ENCODE assay signal across 8 mouse cellular contexts in the genomic region with DNA sequence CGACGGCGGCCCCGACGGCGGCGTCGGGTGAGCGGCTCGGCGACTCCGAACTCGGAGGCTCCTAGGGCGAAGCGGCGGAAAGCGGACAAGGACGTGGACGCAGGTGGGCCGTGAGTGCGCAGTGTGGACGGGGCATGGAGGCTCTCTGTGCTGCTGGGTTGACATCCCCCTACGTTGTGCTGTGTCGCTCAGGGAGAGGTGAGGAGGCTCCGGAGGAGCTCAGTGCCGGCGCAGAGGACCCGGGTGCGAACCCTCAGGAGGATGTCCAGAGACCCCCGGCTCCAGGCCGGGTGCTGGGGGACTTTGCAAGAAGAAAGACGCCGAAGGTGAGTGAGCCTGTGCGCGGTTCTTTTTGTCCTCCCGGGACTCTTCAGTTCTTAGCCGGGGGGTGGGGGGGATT. TPM values are rescaled to one million over a fixed set of nuclear protein-coding genes. Genes with fewer than 3 reads are reported as not detected.
DNase-seq lines count a peak whose midpoint lies in the region; ATAC-seq and TF ChIP-seq lines count a peak whose summit lies in the region.

No protein-coding gene starts in this region.

- peak overlapping the region; percentile 83 for H3K9ac ChIP-seq in limb, embryonic 14.5 days (ENCODE audit: low read depth, low read length, severe bottlenecking)
- H3K9ac ChIP-seq in stomach, embryonic 14.5 days (replicated peaks; ENCODE audit: low read depth, low read length) = peak overlapping the region; percentile 77

- peak overlapping the region; percentile 79 for H3K4me2 ChIP-seq in limb, embryonic 14.5 days (replicated peaks; ENCODE audit: low read depth, low read length, severe bottlenecking)
- H3K4me2 ChIP-seq in stomach, embryonic 14.5 days (replicated peaks; ENCODE audit: low read depth, low read length) = peak overlapping the region; percentile 87

- H3K4me3 ChIP-seq in megakaryocyte, embryonic 14.5 days (replicated peaks) = peak overlapping the region; percentile 94
- peak overlapping the region; percentile 99 for H3K4me3 ChIP-seq in limb, embryonic 14.5 days (replicated peaks; ENCODE audit: low read length)
- peak overlapping the region; percentile 93 for H3K4me3 ChIP-seq in stomach, embryonic 14.5 days (ENCODE audit: low read depth, low read length)

- H3K9me3 ChIP-seq in megakaryocyte, embryonic 14.5 days = no peaks in the 10 kb centered on the region
- no peaks in the 10 kb centered on the region for H3K9me3 ChIP-seq in limb, embryonic 14.5 days (ENCODE audit: control insufficient read depth, low read length)
- no peaks in the 10 kb centered on the region for H3K9me3 ChIP-seq in stomach, embryonic 14.5 days (ENCODE audit: control insufficient read depth, low read depth, low read length)

- H3K36me3 ChIP-seq in megakaryocyte, embryonic 14.5 days (replicated peaks; ENCODE audit: low read length) = peaks cover 77% of the 10 kb centered on the region
- peaks cover 70% of the 10 kb centered on the region for H3K36me3 ChIP-seq in limb, embryonic 14.5 days (ENCODE audit: control insufficient read depth, insufficient read depth, low read length)
- peaks cover 64% of the 10 kb centered on the region for H3K36me3 ChIP-seq in stomach, embryonic 14.5 days (ENCODE audit: control insufficient read depth, insufficient read depth, low read length)

- H3K4me1 ChIP-seq in megakaryocyte, embryonic 14.5 days = peaks cover 42% of the 10 kb centered on the region
- H3K4me1 ChIP-seq in limb, embryonic 14.5 days (ENCODE audit: control insufficient read depth, insufficient read depth, low read length) = peaks cover 9% of the 10 kb centered on the region
- peaks cover 10% of the 10 kb centered on the region; the same call in 1 of the 2 replicates for H3K4me1 ChIP-seq in stomach, embryonic 14.5 days (ENCODE audit: control insufficient read depth, insufficient read depth, low read length)

- no peak; the same call in 1 of the 2 replicates for ATAC-seq in megakaryocyte, adult 5-6 weeks (ENCODE audit: poor library complexity, severe bottlenecking)
- ATAC-seq in erythroblast, adult 5-6 weeks (replicated peaks; ENCODE audit: low FRiP score, poor library complexity, severe bottlenecking) = 0 out of 2 replicates have a peak, but pooled peaks have one; percentile 0
- ATAC-seq in limb, embryonic 14.5 days (ENCODE audit: low FRiP score, low read depth) = peak; percentile 21; the same call in 1 of the 2 replicates
- ATAC-seq in stomach, embryonic 14.5 days (ENCODE audit: insufficient number of reproducible peaks, insufficient read depth, low FRiP score, low read depth) = peak; percentile 23; the same call in 1 of the 2 replicates

- 9% methylated on average over 12 of the region's 37 CpGs for WGBS in limb, embryonic 14.5 days
- 2% methylated on average over 37 of the region's 37 CpGs for WGBS in stomach, embryonic 14.5 days

- H3K27ac ChIP-seq in limb, embryonic 14.5 days (replicated peaks; ENCODE audit: low read depth, low read length) = no peak overlapping the region
- H3K27ac ChIP-seq in stomach, embryonic 14.5 days (ENCODE audit: low read length) = no peak overlapping the region

- TF ChIP-seq POLR2A in limb, embryonic 14.5 days (IDR thresholded peaks at IDR 0.05; ENCODE audit: borderline replicate concordance, extremely low read depth, insufficient read depth, insufficient read length) = peak; percentile 10; the same call in 1 of the 2 replicates

- H3K27me3 ChIP-seq in megakaryocyte, embryonic 14.5 days (replicated peaks) = no peaks in the 10 kb centered on the region
- H3K27me3 ChIP-seq in limb, embryonic 14.5 days (ENCODE audit: control insufficient read depth, insufficient read depth, low read length) = no peaks in the 10 kb centered on the region
- H3K27me3 ChIP-seq in stomach, embryonic 14.5 days (ENCODE audit: control insufficient read depth, insufficient read depth, low read length) = no peaks in the 10 kb centered on the region

- DNase-seq in limb, embryonic 14.5 days (ENCODE audit: low spot score) = no peak
- DNase-seq in cerebellum, postnatal 36 days = no peak
- no peak for DNase-seq in right cerebral cortex, postnatal 10 days (ENCODE audit: low spot score in 2 of 2)
- DNase-seq in urinary bladder, adult 18-20 months (ENCODE audit: low spot score in 2 of 2) = no peak

RNA-seq across cellular contexts. Expression of a gene that starts 0.4 kb away (rescaled TPM):
- polyA plus RNA-seq in megakaryocyte, embryonic 14.5 days (2012; ENCODE audit: insufficient read depth, low replicate concordance) = 2.4 and 3.2 TPM in 2 replicates
- total RNA-seq in megakaryocyte, adult 5-6 weeks (2015) = 9.7 and 10.8 TPM in 2 replicates
- 3.5 and 10.9 TPM in 2 replicates for total RNA-seq in megakaryocyte, adult 5-6 weeks (2017)
- 4.8 and 7.9 TPM in 2 replicates for total RNA-seq in erythroblast, adult 5-6 weeks (2015; ENCODE audit: low replicate concordance)
- 0.43 and 2.6 TPM in 2 replicates for total RNA-seq in erythroblast, adult 5-6 weeks (2017; ENCODE audit: low replicate concordance)
- polyA plus RNA-seq in limb, embryonic 14.5 days (2012; rRNA removed) = 29.2 and 31.8 TPM in 2 replicates
- polyA plus RNA-seq in limb, embryonic 14.5 days (2014; fragmentation: Nextera tagmentation; extraction: Ambion mirVana) = 27.5 and 28.2 TPM in 2 replicates
- polyA plus RNA-seq in stomach, embryonic 14.5 days (2014; fragmentation: Nextera tagmentation; extraction: Ambion mirVana) = 19.4 and 26.1 TPM in 2 replicates

RNA-seq across cellular contexts. Expression of a gene that starts 0.5 kb away (rescaled TPM):
- 21.5 and 96.6 TPM in 2 replicates for polyA plus RNA-seq in megakaryocyte, embryonic 14.5 days (2012; ENCODE audit: insufficient read depth, low replicate concordance)
- total RNA-seq in megakaryocyte, adult 5-6 weeks (2015) = 11.9 and 12.2 TPM in 2 replicates
- total RNA-seq in megakaryocyte, adult 5-6 weeks (2017) = 9.9 and 15.9 TPM in 2 replicates
- total RNA-seq in erythroblast, adult 5-6 weeks (2015; ENCODE audit: low replicate concordance) = 9.4 and 25.7 TPM in 2 replicates
- 9.5 and 11.4 TPM in 2 replicates for total RNA-seq in erythroblast, adult 5-6 weeks (2017; ENCODE audit: low replicate concordance)
- polyA plus RNA-seq in limb, embryonic 14.5 days (2012; rRNA removed) = 70.8 and 85.6 TPM in 2 replicates
- polyA plus RNA-seq in limb, embryonic 14.5 days (2014; fragmentation: Nextera tagmentation; extraction: Ambion mirVana) = 40.1 and 43.0 TPM in 2 replicates
- 47.8 and 49.7 TPM in 2 replicates for polyA plus RNA-seq in stomach, embryonic 14.5 days (2014; fragmentation: Nextera tagmentation; extraction: Ambion mirVana)
